Mouse (Mus musculus): ENCODE measurements at regions not wholly inside any gene's neighbourhood (a gene's known extent, or its start where the extent isn't known, plus 50 kb on each side); places are given as distances from the start of the nearest gene placed in this dataset.

DNA sequence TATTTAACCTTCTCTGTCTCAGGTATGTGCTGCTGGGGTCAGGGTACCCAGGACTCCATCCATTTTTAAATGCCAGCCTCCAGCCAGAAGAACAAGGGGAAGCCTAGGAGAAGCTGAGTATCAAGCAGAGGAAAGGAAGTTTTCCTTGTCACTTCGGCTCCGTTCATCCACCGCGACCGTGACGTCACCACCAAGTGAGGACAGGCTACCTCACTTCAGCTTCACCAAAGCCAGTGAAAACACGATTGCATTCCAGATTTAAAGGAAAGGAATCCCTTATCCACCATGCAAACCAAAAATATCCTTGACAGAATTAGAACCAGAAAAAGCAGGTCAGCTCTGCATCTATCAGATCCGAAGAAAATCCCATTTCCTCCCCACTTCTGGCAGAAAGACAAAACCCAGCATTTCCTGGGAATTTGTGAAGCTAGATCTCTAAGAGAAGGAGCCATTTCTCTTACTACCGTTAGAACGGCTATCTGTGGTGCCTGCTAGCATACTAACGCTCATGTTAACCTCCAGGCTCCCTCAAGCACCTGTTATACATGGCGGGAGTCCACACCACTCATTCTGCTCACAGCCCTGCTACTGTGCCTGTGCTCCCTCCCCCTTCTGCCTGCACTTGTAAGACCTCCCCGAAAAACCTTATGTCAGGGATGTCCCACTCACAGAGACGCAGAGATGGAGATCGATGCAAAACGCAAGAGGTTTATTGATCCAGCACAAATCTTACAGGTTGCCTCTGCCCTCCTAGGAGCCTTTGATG is 133.4 kb downstream of the Qrsl1 start:
- ATAC-seq (replicated peaks; ENCODE audit: low FRiP score, poor library complexity, severe bottlenecking), result no peak

DNA sequence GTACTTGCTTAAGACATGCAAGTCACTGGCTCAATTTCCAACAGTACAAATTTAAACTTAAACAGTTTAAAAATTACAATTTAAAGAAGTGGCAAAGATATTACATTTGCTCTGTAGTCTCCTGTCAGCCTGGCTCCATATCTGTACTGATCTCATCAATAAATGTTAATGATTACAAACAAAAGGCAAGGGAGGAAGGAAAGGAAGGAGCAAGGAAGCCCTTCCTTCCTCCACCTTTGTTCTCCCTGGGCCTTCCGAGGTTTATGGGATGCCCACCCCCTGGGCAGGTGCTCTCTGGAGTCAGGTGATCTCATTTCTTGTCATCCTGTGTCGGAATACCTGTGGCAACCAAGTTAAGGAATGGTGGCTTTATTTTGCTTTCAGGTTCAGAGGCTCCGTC is 132.5 kb downstream of the Qrsl1 start:
- no peak for ATAC-seq (replicated peaks; ENCODE audit: low FRiP score, poor library complexity, severe bottlenecking)

DNA sequence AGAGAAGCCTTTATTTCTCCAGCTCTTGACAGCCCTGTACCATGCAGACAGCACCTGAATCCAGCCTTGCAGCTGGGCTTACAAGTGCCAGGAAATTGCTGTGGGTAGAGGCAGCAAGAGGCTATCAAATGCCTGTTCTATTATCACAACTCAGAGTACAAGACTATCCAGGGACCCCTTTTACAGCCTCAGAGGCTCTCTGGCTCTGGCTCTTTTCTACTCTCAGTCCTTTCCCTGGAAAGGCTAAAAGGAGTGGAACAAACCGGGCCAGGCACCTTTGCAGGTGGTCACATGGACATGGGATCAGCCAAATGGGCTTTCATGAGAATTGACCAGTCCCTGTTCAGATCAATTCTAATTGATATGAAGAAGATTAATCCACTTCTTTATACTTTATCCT is 125.7 kb downstream of the Qrsl1 start:
- no peak for ATAC-seq (replicated peaks; ENCODE audit: low FRiP score, poor library complexity, severe bottlenecking)

DNA sequence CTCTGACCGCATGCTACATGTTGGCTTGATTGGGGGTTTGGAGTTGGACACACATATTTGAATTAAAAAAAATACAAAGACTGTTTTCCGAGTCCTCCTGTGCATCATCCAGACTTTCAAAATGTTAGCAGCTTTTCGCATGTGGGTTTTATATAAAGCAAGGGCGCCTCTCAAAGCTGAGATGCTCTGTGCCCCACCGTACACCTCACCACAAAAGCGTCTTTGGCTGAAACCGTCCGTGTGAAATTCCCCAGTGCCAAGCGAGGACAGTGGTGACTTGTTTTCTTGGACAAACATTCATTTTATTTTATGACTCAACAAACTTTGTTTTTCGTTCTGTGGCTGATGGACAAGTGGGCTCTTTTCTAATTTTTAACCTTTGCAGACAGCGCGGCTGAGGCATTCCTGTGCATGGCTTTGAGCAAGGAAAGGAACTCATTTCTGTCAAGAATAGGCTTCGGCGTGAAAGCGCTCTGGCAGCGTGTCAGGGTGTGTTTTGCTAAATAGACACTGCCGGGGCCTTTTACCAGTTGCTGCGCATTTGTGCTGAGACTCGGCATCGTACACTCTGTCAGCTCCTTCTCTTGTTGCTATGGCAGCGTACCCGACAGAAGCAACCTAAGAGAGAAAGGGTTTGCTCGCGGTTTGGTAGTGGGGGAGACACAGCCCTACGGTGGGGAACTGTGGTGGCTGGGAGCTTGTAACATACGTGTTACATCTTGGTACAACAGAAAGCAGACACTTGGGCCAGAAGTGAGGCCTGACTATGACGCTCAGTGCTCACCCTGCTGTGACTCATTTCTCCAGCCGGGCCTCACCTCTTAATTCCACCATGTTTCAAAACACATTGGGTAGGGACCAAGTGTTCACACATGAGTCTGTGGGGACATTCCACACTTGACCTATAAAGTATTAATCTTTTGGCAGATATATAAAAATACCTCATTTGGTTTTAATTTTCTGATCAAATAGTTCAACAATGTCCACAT is 123.6 kb downstream of the Qrsl1 start:
- ATAC-seq (replicated peaks; ENCODE audit: low FRiP score, poor library complexity, severe bottlenecking), result no peak

DNA sequence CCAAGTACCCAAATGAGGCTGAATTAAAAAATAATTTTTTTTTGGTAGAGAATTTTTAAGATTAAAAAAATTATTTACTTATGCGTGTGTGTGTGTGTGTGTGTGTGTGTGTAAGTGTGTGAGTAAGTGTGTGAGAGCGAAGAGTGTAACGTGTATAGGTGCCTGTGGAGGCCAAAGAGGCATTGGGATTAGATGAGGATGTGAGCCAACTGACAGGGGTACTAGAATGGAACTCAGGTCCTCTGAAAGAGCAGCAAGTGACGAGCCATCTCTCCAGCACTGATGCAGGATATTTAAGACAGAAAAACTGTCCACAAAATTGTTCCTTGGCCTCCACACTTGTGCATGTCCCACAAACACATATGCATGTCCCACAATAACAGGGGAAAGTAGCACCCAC is 121.0 kb downstream of the Qrsl1 start:
- no peak for ATAC-seq (replicated peaks; ENCODE audit: low FRiP score, poor library complexity, severe bottlenecking)

DNA sequence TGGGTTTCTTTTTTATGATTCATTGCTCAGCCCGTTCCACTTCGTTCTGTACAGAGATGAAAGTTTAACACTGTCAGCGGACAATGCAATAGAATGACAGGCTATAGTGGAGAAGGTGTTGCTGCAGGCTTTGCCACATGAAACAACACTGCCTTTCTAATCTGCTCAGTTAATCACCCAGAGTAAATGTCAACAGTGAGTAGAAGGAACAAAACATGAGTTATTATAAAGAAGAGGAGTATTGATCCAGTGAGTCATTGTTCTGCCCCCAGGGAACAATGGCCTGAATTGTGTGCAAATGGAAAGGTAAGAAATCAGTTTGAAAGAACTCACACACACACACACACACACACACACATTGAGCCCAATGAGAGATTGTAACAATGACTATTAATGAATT is 118.2 kb downstream of the Qrsl1 start:
- no peak for ATAC-seq (replicated peaks; ENCODE audit: low FRiP score, poor library complexity, severe bottlenecking)

DNA sequence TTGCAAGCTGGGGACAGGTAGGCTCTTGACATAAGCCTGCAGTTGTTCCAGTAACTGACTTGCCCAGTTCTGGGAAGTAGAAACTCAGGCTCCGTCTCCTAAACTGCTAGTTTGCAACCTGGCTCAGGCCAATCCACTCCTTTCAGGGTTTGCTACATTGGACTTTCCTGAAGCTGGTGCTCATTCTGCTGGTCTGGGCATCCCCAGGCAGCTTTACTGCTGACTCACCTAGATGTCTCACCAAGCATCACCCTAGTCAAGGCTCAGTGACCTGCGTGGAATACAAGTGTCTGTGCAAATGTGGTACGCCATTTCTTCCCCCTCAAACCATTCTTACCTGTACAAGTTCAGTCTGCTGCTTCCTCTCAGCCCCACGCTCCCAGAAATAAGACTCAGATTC is 110.8 kb downstream of the Qrsl1 start:
- ATAC-seq (replicated peaks; ENCODE audit: low FRiP score, poor library complexity, severe bottlenecking), result peak; percentile 81

DNA sequence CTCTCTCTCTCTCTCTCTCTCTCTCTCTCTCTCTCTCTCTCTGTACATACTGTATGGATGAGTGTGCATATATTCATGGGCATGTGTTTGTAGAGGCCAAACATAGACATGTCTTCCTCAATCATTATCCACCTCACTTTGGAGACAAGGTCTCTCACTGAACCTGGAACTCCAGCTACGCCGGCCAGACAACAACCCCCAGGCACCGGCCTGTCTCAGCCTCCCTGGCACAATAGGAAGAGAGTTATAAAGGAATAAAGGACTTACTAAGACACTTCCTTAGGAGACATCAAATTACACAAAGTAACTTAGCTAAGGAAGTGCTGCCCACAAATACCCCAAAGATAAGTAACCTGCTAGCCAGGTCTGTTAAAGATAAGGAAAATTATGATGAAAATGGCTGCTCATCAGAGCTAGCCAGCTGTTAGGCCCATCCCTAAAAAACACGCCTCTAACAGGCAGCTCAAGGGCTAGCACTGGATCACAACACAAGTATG is 110.0 kb downstream of the Qrsl1 start:
- peak; percentile 85 for ATAC-seq (replicated peaks; ENCODE audit: low FRiP score, poor library complexity, severe bottlenecking)

DNA sequence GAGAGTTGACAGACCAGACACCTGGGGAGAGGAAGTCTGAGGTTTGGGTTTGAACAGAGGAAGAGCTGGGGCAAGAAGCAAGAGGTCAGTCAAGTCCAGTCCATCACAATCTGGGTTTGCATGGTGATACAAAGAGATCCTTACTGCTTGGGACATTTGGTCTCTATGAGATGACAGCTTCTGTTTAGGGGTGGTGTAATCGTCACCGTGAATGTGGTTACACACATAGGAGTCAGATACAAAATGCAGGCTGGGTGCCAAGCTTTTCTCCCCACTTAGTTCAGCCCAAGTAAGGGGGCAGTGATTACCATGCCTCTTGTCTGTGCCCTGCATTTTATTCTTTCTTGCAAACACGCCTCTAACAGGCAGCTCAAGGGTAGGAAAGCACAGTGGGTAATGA is 108.9 kb downstream of the Qrsl1 start:
- ATAC-seq (replicated peaks; ENCODE audit: low FRiP score, poor library complexity, severe bottlenecking), result peak; percentile 18

DNA sequence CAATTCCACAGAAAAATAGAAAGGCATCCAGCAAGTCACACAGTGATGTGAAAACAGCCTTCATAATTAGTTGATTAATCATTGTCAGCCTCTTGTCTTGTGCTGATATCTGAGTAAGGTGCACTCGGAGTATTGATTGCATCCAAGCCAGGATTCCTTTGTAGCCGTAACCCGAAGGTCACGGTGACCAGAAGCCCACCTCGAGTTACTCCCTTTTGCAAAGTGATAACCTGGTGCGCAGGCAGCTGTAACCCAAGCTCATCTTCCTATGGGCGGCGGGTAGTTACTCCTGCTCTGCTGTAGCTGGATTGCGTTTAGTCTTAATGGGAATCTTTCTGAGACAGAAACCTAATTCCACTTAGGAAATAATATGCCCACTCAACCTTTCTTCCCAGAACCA is 107.0 kb downstream of the Qrsl1 start:
- ATAC-seq (replicated peaks; ENCODE audit: low FRiP score, poor library complexity, severe bottlenecking), result no peak

DNA sequence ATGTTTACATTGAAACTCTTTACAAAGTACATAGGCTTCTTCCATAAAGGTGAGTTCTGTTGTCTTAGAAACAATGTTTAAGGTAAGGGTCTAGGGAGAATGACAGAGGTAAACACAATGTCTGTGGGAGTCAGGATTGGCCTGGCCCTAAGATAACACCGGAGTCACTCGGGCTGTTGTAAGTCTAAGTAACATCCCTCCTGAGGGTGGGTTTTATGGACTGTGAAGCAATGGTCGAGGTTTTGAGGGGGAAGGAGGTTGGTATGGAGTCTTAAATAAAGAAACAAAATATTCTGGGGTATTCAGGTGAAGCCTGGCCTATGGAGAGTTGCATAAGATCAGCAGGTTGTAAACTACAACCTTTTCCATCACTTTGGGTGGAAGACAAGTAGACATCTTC is 101.5 kb downstream of the Qrsl1 start:
- 0 out of 2 replicates have a peak, but pooled peaks have one; percentile 30 for ATAC-seq (replicated peaks; ENCODE audit: low FRiP score, poor library complexity, severe bottlenecking)

DNA sequence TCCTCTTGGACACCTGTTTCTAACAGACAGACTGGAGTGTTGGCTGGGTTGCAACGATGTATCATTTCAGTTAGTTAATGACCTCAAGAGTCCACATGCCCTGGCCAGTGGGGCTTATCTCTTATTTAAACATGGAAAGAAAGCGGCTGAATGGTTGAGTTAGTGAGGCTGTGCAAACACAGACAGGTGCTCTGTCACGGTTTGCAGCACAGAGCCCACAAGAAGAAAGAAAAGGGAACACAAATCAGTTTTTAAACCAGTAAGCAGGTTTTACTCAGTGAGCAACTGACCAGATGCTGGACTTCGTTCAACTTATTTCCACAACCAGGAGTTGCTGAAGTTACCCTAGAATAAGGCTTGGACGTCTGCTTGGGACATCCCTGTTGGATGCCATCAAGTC is 86.3 kb downstream of the Qrsl1 start:
- ATAC-seq (replicated peaks; ENCODE audit: low FRiP score, poor library complexity, severe bottlenecking), result 0 out of 2 replicates have a peak, but pooled peaks have one; percentile 44

DNA sequence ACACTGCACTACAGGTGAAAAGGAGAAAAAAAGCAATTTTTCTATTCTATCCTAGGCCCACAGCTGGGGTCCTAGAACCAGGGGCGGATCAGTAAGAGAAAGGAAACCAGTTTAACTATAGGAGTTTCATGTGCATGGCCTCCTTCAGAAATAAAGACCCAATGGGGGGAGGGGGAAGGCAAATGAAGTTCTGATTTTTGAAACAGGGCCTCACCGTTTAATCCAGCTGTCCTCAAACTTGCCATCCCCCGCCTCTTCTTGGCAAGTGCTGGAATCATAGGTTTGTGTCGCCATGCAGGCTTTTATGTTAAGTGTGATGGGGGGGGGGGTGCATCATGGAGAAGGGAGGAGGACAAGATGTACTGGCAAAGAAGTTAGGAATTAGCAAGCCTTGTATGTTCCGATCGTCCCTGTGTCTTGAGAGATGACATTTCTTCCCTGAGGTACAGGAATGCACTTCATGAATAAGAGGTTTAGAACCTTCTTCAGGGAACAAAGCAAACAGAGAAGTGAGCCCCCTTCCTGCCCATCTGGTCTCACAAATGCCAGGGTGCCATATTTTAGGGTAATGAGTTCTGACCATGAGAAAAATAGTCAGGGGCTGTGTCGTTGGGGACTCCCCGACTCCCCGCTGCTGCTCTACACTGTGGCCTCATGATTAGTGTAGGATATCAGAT is 83.9 kb downstream of the Qrsl1 start:
- ATAC-seq (replicated peaks; ENCODE audit: low FRiP score, poor library complexity, severe bottlenecking), result no peak

DNA sequence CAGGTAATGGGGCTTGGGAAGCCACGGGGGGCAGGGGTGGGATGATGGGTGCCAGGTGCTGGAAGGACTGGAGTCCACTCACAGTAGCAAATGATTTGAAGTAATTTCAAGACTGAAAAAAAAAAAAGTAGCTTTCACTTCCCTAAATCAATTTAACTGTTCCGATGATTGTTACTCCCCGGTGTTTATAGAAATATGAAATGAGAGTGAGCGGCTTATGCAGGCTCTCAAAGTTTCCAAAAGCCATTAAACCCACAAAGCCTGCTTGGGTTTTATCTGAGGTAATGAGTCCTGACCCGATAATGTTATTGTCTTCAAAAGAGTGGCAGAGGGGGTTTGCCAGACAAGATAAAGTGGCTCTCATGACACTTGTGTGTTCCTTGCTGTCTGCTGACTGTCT is 82.9 kb downstream of the Qrsl1 start:
- no peak for ATAC-seq (replicated peaks; ENCODE audit: low FRiP score, poor library complexity, severe bottlenecking)

DNA sequence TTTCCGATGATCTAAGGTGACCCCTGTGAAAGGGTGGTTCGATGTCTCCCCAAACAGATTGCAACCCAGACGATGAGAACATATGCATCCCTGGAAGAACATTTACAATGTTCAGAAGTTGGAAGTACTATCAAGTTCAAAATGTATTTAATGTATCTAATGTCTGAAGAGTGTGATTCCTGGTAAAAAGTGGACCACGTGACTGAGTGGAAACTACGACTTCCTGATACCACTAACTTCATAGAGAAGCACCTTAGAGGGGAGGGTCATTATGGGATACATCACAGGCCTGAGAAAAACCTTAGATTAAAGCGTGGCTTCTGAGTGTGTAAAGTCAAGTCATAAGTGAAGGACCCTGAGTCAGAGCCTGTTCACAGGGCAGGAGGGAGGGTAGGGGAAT is 82.1 kb downstream of the Qrsl1 start:
- ATAC-seq (replicated peaks; ENCODE audit: low FRiP score, poor library complexity, severe bottlenecking), result no peak

DNA sequence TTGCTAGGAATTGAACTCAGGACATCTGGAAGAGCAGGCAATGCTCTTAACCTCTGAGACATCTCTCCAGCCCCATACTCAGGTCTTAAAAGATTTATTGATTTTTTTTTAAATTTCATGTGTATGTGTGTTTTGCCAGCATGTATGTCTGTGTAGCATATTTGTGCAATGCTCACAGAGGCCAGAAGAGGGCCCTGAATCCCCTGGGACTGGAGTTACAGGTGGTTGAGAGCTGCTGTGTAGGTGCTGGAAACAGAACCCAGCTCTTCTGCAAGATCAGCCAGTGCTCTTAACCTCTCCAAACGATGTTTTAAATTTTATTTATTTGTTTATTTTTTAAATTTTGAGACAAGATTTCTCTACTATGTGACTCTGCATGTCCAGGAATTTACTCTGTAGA is 78.9 kb downstream of the Qrsl1 start:
- no peak for ATAC-seq (replicated peaks; ENCODE audit: low FRiP score, poor library complexity, severe bottlenecking)

DNA sequence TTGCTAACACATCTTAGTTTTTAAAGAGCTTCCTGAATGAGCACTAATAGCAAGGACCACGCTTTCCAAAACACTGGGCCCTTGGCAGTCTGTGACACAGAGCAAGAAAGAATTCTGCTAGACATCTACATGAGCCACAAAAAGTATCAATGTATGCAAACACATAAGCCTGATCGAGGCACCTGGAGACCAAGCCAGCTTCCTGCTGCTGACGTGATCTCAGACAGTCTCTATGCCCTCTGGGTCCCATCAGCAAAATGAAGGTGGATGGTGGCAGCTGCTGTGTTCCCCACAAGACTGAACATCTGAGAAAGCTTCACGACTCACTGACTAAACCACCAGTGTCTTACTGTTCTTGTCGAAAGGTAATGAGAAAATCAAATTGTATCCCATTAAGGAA is 77.5 kb downstream of the Qrsl1 start:
- ATAC-seq (replicated peaks; ENCODE audit: low FRiP score, poor library complexity, severe bottlenecking), result no peak

All from erythroblast, adult 5-6 weeks (primary cell).